Mouse (Mus musculus) heart, adult 2 months (tissue): ENCODE measurements at regions not wholly inside any gene's neighbourhood (a gene's known extent, or its start where the extent isn't known, plus 50 kb on each side); places are given as distances from the start of the nearest gene placed in this dataset.

ENCODE experiments used
- DNase-seq, 2 experiments: peaks; one replicate each; pipeline ENCODE4 v3.0.0; 2021
- H3K27ac ChIP-seq: fragments of 200-600 bp; 2 replicates; pipeline ENCODE4 v1.8.1; 2022
- H3K27me3 ChIP-seq: fragments of 200-500 bp; 2 replicates; pipeline ENCODE4 v1.6.1; 2012; ENCODE audit warnings: mild to moderate bottlenecking, low read length, inconsistent platforms, mixed read lengths; ENCODE audit not compliant: control insufficient read depth, insufficient read depth
- H3K36me3 ChIP-seq: fragments of 200-500 bp; 2 replicates; pipeline ENCODE4 v1.6.1; 2012; ENCODE audit warnings: low read length, inconsistent platforms; ENCODE audit not compliant: control insufficient read depth, insufficient read depth
- H3K4me1 ChIP-seq: fragments of 200-500 bp; 2 replicates; pipeline ENCODE4 v1.6.1; 2011; ENCODE audit warnings: low read length; ENCODE audit not compliant: control insufficient read depth, insufficient read depth
- H3K4me3 ChIP-seq: fragments of 200-600 bp; 2 replicates; pipeline ENCODE4 v1.8.1; 2022
- H3K79me2 ChIP-seq: fragments of 200-500 bp; replicated peaks from 2 replicates; pipeline ENCODE4 v1.6.1; 2012; ENCODE audit warnings: mild to moderate bottlenecking, inconsistent platforms, low read length, moderate library complexity, mixed read lengths; ENCODE audit not compliant: control insufficient read depth, insufficient read depth
- H3K9ac ChIP-seq: fragments of 200-500 bp; 2 replicates; pipeline ENCODE4 v1.6.1; 2012; ENCODE audit warnings: low read depth, mild to moderate bottlenecking, control low read depth, inconsistent platforms, low read length, mixed read lengths
- CTCF ChIP-seq: fragments of 200-600 bp; IDR thresholded peaks from 2 replicates; pipeline ENCODE4 v1.8.1; 2022; ENCODE audit warnings: antibody characterized with exemption, mild to moderate bottlenecking, moderate library complexity
- EP300 ChIP-seq: fragments of 200-500 bp; IDR thresholded peaks from 2 replicates; pipeline ENCODE4 v1.6.1; 2011; ENCODE audit warnings: low read depth, low read length, control low read depth; ENCODE audit not compliant: insufficient read depth
- POLR2A ChIP-seq: fragments of 200-500 bp; IDR thresholded peaks from 2 replicates; pipeline ENCODE4 v1.6.1; 2011; ENCODE audit warnings: mild to moderate bottlenecking, low read depth, low read length, control low read depth; ENCODE audit not compliant: insufficient read depth
- WGBS: fragments of 180-500 bp; shearing (Covaris S2); methylation state at CpG from one replicate; pipeline ENCODE4 v1.1.7; 2018; 5-methylcytosine and 5-hydroxymethylcytosine counted together
- intact Hi-C: fragments of 180-260 bp; cut with DNase I; formaldehyde crosslinking; loops from one replicate; pipeline ENCODE4 v1.15.1; 2025

DNA sequence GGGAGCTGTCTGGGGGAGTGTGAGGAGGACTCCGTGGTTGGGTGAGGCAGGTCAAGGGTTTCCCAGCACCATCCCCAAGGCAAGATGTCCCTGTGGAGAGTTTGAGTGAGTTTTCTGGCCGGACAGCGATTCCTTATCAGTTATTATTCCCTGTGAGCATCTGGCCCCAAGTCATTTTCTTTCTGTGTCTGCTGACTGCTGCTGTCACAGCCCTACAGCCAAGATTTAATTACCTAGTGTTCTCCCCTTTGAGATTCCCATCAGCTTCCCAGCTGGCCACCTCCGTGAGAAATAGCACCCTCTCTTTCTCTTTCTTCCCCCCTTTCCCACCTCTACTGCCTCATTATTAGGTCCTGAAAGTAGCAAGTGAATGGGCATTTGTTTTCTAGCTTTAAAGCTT is 88.4 kb downstream of the Cmpk2 start:
- no peaks in the 10 kb centered on the region for H3K79me2 ChIP-seq
- no peaks in the 10 kb centered on the region for H3K4me1 ChIP-seq
- no peaks in the 10 kb centered on the region for H3K27me3 ChIP-seq
- DNase-seq: no peak
- intact Hi-C loops: no loop called here
- no peak overlapping the region for H3K27ac ChIP-seq
- H3K9ac ChIP-seq: no peak overlapping the region
- no peaks in the 10 kb centered on the region for H3K36me3 ChIP-seq
- H3K4me3 ChIP-seq: no peak overlapping the region
- WGBS: 6% methylated on average over 4 of the region's 4 CpGs
- TF ChIP-seq CTCF (no peak), EP300 (no peak), POLR2A (no peak)

GRCm38 (mm10) chr12:26551168-26551926 is 82.3 kb downstream of the Cmpk2 start:
- WGBS: 80% methylated on average over 10 of the region's 10 CpGs
- Histone ChIP-seq H3K27me3 (no peaks in the 10 kb centered on the region; the same call in 1 of the 2 replicates), H3K4me3 (no peak overlapping the region), H3K4me1 (no peaks in the 10 kb centered on the region; the same call in 1 of the 2 replicates), H3K9ac (no peak overlapping the region), H3K79me2 (no peaks in the 10 kb centered on the region), H3K36me3 (no peaks in the 10 kb centered on the region), H3K27ac (no peak overlapping the region)
- TF ChIP-seq POLR2A (no peak), EP300 (no peak), CTCF (no peak)
- intact Hi-C loops: no loop called here
- no peak for DNase-seq

DNA sequence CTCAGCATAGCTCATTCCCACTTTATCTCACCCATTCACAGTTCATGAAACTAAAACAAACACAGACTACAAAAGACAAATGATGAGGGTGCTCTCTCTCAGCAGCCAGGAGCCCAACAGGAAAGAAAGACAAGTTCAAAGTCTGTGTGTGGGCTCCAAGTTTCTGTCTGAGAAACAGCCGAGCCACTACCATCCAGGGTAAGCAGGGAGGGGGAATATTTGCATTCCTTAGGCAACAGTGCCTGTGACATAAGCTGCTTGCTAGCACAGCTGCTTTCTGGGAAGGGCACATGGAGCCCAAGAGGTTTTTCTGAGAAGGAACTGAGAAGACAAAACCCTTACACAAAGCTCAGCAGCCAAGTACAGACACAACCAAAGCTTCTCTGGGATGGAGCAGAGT is 78.5 kb downstream of the Cmpk2 start:
- intact Hi-C loops: no loop called here
- no peak overlapping the region for H3K27ac ChIP-seq
- H3K4me3 ChIP-seq: no peak overlapping the region
- TF ChIP-seq POLR2A: no peak
- TF ChIP-seq CTCF: no peak
- TF ChIP-seq EP300: no peak
- no peaks in the 10 kb centered on the region for H3K36me3 ChIP-seq
- no peaks in the 10 kb centered on the region; the same call in 1 of the 2 replicates for H3K27me3 ChIP-seq
- DNase-seq: no peak
- no peak overlapping the region for H3K9ac ChIP-seq
- WGBS: 42% methylated on average over 1 of the region's 1 CpGs
- H3K4me1 ChIP-seq: no peaks in the 10 kb centered on the region; the same call in 1 of the 2 replicates
- no peaks in the 10 kb centered on the region for H3K79me2 ChIP-seq

- WGBS: 43% methylated on average over 6 of the region's 6 CpGs
- Histone ChIP-seq H3K4me3 (no peak overlapping the region), H3K9ac (no peak overlapping the region), H3K27me3 (no peaks in the 10 kb centered on the region; the same call in 1 of the 2 replicates), H3K4me1 (no peaks in the 10 kb centered on the region; the same call in 1 of the 2 replicates), H3K79me2 (no peaks in the 10 kb centered on the region), H3K36me3 (no peaks in the 10 kb centered on the region), H3K27ac (no peak overlapping the region)
- no peak for TF ChIP-seq POLR2A
- TF ChIP-seq CTCF: no peak
- TF ChIP-seq EP300: no peak
- intact Hi-C loops: no loop called here
- no peak for DNase-seq
Observed at GRCm38 (mm10) chr12:26546361-26546760, 77.4 kb downstream of the Cmpk2 start.

- no peak overlapping the region for H3K4me3 ChIP-seq
- H3K27ac ChIP-seq: no peak overlapping the region
- DNase-seq: no peak
- intact Hi-C loops: no loop called here
- 91% methylated on average over 1 of the region's 1 CpGs for WGBS
- TF ChIP-seq EP300 (no peak), CTCF (no peak), POLR2A (no peak)
- H3K27me3 ChIP-seq: peaks cover 2% of the 10 kb centered on the region; the same call in 1 of the 2 replicates
- H3K9ac ChIP-seq: no peak overlapping the region
- no peaks in the 10 kb centered on the region for H3K36me3 ChIP-seq
- H3K4me1 ChIP-seq: no peaks in the 10 kb centered on the region; the same call in 1 of the 2 replicates
- no peaks in the 10 kb centered on the region for H3K79me2 ChIP-seq
Observed at GRCm38 (mm10) chr12:26543463-26543862, 74.5 kb downstream of the Cmpk2 start.

GRCm38 (mm10) chr12:26542451-26542850 is 73.4 kb downstream of the Cmpk2 start:
- Histone ChIP-seq H3K27me3 (0 out of 2 replicates have a peak, but pooled peaks cover 2% of the 10 kb centered on the region), H3K4me3 (no peak overlapping the region), H3K79me2 (no peaks in the 10 kb centered on the region), H3K9ac (no peak overlapping the region), H3K36me3 (no peaks in the 10 kb centered on the region), H3K27ac (no peak overlapping the region), H3K4me1 (no peaks in the 10 kb centered on the region; the same call in 1 of the 2 replicates)
- no peak for TF ChIP-seq POLR2A
- no peak for TF ChIP-seq EP300
- no peak for TF ChIP-seq CTCF
- no peak for DNase-seq
- WGBS: 55% methylated on average over 2 of the region's 2 CpGs
- intact Hi-C loops: no loop called here
